ENCODE assay signal across 23 mouse cellular contexts in the genomic region with DNA sequence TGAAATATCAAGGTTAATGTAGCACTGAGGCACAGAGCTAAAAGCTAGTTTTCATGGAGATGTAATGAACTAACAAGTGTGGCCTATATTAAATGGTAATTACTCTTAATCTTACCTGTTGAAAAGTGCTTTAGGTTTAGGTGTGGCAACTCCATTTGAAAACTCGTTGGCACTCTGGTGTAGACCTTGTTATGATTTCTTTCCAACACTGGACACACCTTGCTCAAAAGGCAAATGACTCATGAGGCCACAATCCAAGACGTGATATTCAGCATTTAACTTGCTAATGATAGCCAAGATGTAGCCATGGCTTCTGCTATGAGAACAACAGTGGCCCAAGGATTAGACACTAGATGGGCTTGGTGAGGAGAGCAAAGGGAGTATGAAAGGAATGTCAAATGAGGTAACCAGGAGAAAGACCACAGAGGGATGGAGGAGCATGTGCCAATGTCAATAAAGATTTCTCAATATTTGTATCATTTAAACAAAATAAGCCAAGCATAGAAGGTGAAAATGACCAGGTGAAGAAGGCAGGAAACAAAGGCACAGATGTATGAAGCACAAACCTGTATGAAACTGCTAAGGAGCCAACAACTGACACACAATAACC.
DNase-seq lines count a peak whose midpoint lies in the region; ATAC-seq and TF ChIP-seq lines count a peak whose summit lies in the region.
"Had no signal": no experiment of that assay in that cellular context is flagged by ENCODE, and none has a peak within 500 bp of the region (broad histone marks: within the 10 kb centered on the region; RNA-seq: fewer than 3 reads in every experiment).

No protein-coding gene starts in this region.

- H3K4me3 ChIP-seq in liver, adult 2 months (ENCODE audit: insufficient read depth, low read depth, low read length): no peak overlapping the region
- H3K4me3 ChIP-seq in liver, embryonic 12.5 days: no peak overlapping the region
- H3K4me3 ChIP-seq in lung, postnatal 0 days (ENCODE audit: low read depth, low read length): no peak overlapping the region
- H3K4me3 ChIP-seq in stomach, postnatal 0 days (ENCODE audit: low read depth, low read length): no peak overlapping the region
- H3K4me3 ChIP-seq: gastrocnemius, adult 2 months; heart, embryonic 15.5 days; hindbrain, embryonic 10.5 days; hindbrain, embryonic 13.5 days had no signal

- no peak for TF ChIP-seq EP300 in lung, postnatal 0 days (IDR thresholded peaks at IDR 0.05)
- no peak for TF ChIP-seq EP300 in stomach, postnatal 0 days (optimal IDR thresholded peaks at IDR 0.05)

- H3K4me1 ChIP-seq in liver, adult 2 months (ENCODE audit: control insufficient read depth, insufficient read depth, low read length): peaks cover 14% of the 10 kb centered on the region
- H3K4me1 ChIP-seq in liver, embryonic 12.5 days: no peaks in the 10 kb centered on the region
- H3K4me1 ChIP-seq in lung, postnatal 0 days (ENCODE audit: insufficient read depth, low read depth, low read length): no peaks in the 10 kb centered on the region
- H3K4me1 ChIP-seq in stomach, postnatal 0 days (replicated peaks; ENCODE audit: control insufficient read depth, insufficient read depth): no peaks in the 10 kb centered on the region
- H3K4me1 ChIP-seq: heart, embryonic 15.5 days; hindbrain, embryonic 10.5 days; hindbrain, embryonic 13.5 days had no signal

- POLR2A ChIA-PET in Patski (lab: Charles Lee): no interaction called here

- ATAC-seq in liver, embryonic 12.5 days: no peak
- ATAC-seq in lung, postnatal 0 days: no peak
- ATAC-seq in Patski: peak; percentile 60
- peak; percentile 73 for ATAC-seq in stomach, postnatal 0 days (ENCODE audit: low FRiP score, low TSS enrichment)
- ATAC-seq: forebrain, embryonic 14.5 days; forebrain, postnatal 0 days had no signal

- no peaks in the 10 kb centered on the region for H3K36me3 ChIP-seq in liver, adult 2 months (ENCODE audit: control insufficient read depth, insufficient read depth, low read length)
- H3K36me3 ChIP-seq in liver, embryonic 12.5 days: no peaks in the 10 kb centered on the region
- no peaks in the 10 kb centered on the region for H3K36me3 ChIP-seq in lung, postnatal 0 days (ENCODE audit: insufficient read depth, low read length)
- H3K36me3 ChIP-seq in stomach, postnatal 0 days (ENCODE audit: control insufficient read depth, insufficient read depth, low read length): no peaks in the 10 kb centered on the region
- H3K36me3 ChIP-seq: heart, embryonic 15.5 days had no signal

- no peak for TF ChIP-seq POLR2A in liver, adult 2 months (IDR thresholded peaks at IDR 0.05; ENCODE audit: extremely low read depth, insufficient read depth, low read length)

- no peaks in the 10 kb centered on the region for H3K27me3 ChIP-seq in liver, adult 2 months (ENCODE audit: control insufficient read depth, insufficient read depth, low read length)
- no peaks in the 10 kb centered on the region for H3K27me3 ChIP-seq in liver, embryonic 12.5 days (replicated peaks)
- H3K27me3 ChIP-seq in lung, postnatal 0 days (replicated peaks; ENCODE audit: insufficient read depth, low read length): no peaks in the 10 kb centered on the region
- H3K27me3 ChIP-seq in Patski: peaks cover 4% of the 10 kb centered on the region
- H3K27me3 ChIP-seq in stomach, postnatal 0 days (ENCODE audit: control insufficient read depth, insufficient read depth, low read length): no peaks in the 10 kb centered on the region
- H3K27me3 ChIP-seq: heart, embryonic 15.5 days; hindbrain, embryonic 13.5 days had no signal

- 18% methylated on average over 2 of the region's 2 CpGs for WGBS in liver, adult 2 months
- 40% methylated on average over 2 of the region's 2 CpGs for WGBS in liver, embryonic 12.5 days (ENCODE audit: insufficient replicate concordance)
- 55% methylated on average over 2 of the region's 2 CpGs for WGBS in lung, postnatal 0 days
- 49% methylated on average over 2 of the region's 2 CpGs for WGBS in stomach, postnatal 0 days

- no peak for TF ChIP-seq CTCF in liver, adult 2 months (IDR thresholded peaks at IDR 0.05; ENCODE audit: low read depth, low read length)
- no peak for TF ChIP-seq CTCF in lung, postnatal 0 days (IDR thresholded peaks at IDR 0.05)
- TF ChIP-seq CTCF in Patski (IDR thresholded peaks at IDR 0.05): no peak
- TF ChIP-seq CTCF in stomach, postnatal 0 days (IDR thresholded peaks at IDR 0.05; ENCODE audit: low read depth): no peak

- H3K79me2 ChIP-seq in liver, adult 2 months (ENCODE audit: control insufficient read depth, insufficient read depth, low read length): no peaks in the 10 kb centered on the region

- H3K27ac ChIP-seq in liver, adult 2 months (replicated peaks; ENCODE audit: insufficient read depth, low read depth, low read length): peak overlapping the region; percentile 95
- no peak overlapping the region for H3K27ac ChIP-seq in liver, embryonic 12.5 days
- no peak overlapping the region for H3K27ac ChIP-seq in lung, postnatal 0 days (ENCODE audit: low read length)
- H3K27ac ChIP-seq in stomach, postnatal 0 days (replicated peaks): no peak overlapping the region
- H3K27ac ChIP-seq: gastrocnemius, adult 2 months; heart, embryonic 15.5 days; hindbrain, embryonic 10.5 days; hindbrain, embryonic 13.5 days had no signal

- no peak overlapping the region for H3K4me2 ChIP-seq in liver, embryonic 12.5 days
- no peak overlapping the region for H3K4me2 ChIP-seq in lung, postnatal 0 days (replicated peaks; ENCODE audit: low read depth, low read length)
- no peak overlapping the region for H3K4me2 ChIP-seq in stomach, postnatal 0 days (replicated peaks; ENCODE audit: low read depth)
- H3K4me2 ChIP-seq: heart, embryonic 11.5 days; heart, embryonic 15.5 days; hindbrain, embryonic 13.5 days had no signal

- 0 out of 2 replicates have a peak overlapping the region, but pooled peaks have one; percentile 47 for H3K9ac ChIP-seq in liver, adult 2 months (ENCODE audit: low read depth, low read length)
- H3K9ac ChIP-seq in liver, embryonic 12.5 days: no peak overlapping the region
- no peak overlapping the region for H3K9ac ChIP-seq in lung, postnatal 0 days (replicated peaks; ENCODE audit: low read depth)
- no peak overlapping the region for H3K9ac ChIP-seq in stomach, postnatal 0 days (ENCODE audit: low read length)
- H3K9ac ChIP-seq: forebrain, postnatal 0 days; heart, embryonic 15.5 days; hindbrain, embryonic 13.5 days had no signal

- peak; percentile 94 for DNase-seq in liver, adult 2 months (ENCODE audit: extremely low read depth, low read depth, low spot score)
- DNase-seq in lung, postnatal 0 days (ENCODE audit: low spot score): peak; percentile 35
- DNase-seq in lung, postnatal 4 days: no peak
- no peak for DNase-seq in Patski (ENCODE audit: low read depth, low spot score)
- DNase-seq in stomach, postnatal 0 days (ENCODE audit: low spot score): no peak
- DNase-seq in kidney, adult 18-20 months: no peak
- DNase-seq: adrenal gland, postnatal 10 days; adrenal gland, postnatal 36 days; cerebellum, adult 18-20 months; cerebellum, adult 9-10 months; cerebellum, postnatal 14 days; forebrain, postnatal 0 days; gastrocnemius, adult 2 months; gastrocnemius, postnatal 14 days; heart, adult 11 months; heart, postnatal 10 days; heart, postnatal 36 days had no signal

- in situ Hi-C loops in Patski (cut with MboI; ENCODE audit: low pct_unique_long_range_greater_than_20kb): no loop called here

- CTCF ChIA-PET in Patski (lab: Charles Lee): no interaction called here

- H3K9me3 ChIP-seq in liver, embryonic 12.5 days (replicated peaks): no peaks in the 10 kb centered on the region
- H3K9me3 ChIP-seq in lung, postnatal 0 days (ENCODE audit: low read length): no peaks in the 10 kb centered on the region
- no peaks in the 10 kb centered on the region for H3K9me3 ChIP-seq in stomach, postnatal 0 days (ENCODE audit: control insufficient read depth, low read length)
- H3K9me3 ChIP-seq: heart, embryonic 15.5 days; hindbrain, embryonic 13.5 days had no signal

Comparison
In these comparisons a context has a peak if more than half of its experiments do, and no peak if none do; other contexts are left out.
1. DNase-seq: peak in liver, adult 2 months (single experiment) and lung, postnatal 0 days (single experiment); none in lung, postnatal 4 days (0 of 2), Patski (single experiment), stomach, postnatal 0 days (single experiment) and kidney, adult 18-20 months (single experiment).
2. ATAC-seq: peak in Patski (single experiment) and stomach, postnatal 0 days (single experiment); none in liver, embryonic 12.5 days (single experiment) and lung, postnatal 0 days (single experiment).